Mouse (Mus musculus) brain, embryonic 14.5 days (tissue): ENCODE results near the gene Adamts16.

Experiments
- CTCF ChIP-seq: fragments of 200-500 bp; IDR thresholded peaks from 2 replicates; pipeline ENCODE4 v1.5.1; 2012; ENCODE audit warnings: inconsistent platforms, mild to moderate bottlenecking, moderate library complexity, borderline replicate concordance; ENCODE audit not compliant: insufficient read depth, insufficient read length; ENCODE audit errors: extremely low read depth
- POLR2A ChIP-seq: fragments of 200-500 bp; IDR thresholded peaks from 2 replicates; pipeline ENCODE4 v1.6.1; 2012; ENCODE audit warnings: mild to moderate bottlenecking, inconsistent platforms, borderline replicate concordance; ENCODE audit not compliant: poor library complexity, insufficient read depth, insufficient read length, severe bottlenecking; ENCODE audit errors: extremely low read depth

- no peak for TF ChIP-seq POLR2A
- no peak for TF ChIP-seq CTCF
Measured at GRCm38 (mm10) chr13:70689452-70689960, 152.1 kb downstream of the Adamts16 start.
